Mouse (Mus musculus): ENCODE measurements around the gene Gpt2.

The Gpt2 gene

DNA sequence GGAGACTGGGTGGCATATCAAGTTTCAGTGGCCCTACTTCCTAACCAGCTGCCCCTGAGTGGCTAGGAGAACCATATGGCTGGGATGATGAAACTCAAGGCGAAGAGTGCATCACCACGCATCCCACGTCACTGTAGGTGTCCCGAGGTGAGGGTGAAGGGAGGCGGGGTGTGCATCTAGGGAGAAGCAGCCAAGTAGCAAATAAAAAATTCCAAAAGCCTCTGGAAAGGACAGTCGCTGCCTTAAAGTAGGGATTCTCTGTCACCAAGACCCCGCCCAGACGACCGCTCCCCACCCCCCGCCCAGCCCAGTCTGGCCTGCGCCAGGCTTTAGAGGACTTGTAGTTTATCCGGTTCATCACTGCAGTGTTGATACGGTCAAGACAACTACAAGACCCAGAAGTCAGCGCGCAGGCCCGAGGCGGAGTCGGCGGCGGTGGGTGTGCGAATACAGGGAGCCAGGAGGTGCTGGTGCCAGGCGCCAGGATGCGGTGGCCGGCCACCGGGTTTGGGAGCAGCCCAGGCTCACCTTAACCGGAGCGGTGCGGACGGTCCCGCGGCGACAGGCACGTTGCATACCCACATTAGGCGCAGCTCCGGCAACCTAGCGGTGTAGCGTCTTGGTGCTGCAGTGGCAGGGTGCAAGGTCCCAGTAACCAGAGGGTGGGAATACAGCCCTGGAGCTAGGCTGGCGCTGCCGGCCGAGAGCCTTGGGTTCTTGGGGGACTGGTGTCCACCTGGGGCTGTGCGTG, at the start of gene Gpt2:
Gpt2 (plus strand) TSS at position 452 of the 751 bp plus-strand sequence.
- peak; percentile 78 for DNase-seq (ENCODE audit: low spot score)

DNA sequence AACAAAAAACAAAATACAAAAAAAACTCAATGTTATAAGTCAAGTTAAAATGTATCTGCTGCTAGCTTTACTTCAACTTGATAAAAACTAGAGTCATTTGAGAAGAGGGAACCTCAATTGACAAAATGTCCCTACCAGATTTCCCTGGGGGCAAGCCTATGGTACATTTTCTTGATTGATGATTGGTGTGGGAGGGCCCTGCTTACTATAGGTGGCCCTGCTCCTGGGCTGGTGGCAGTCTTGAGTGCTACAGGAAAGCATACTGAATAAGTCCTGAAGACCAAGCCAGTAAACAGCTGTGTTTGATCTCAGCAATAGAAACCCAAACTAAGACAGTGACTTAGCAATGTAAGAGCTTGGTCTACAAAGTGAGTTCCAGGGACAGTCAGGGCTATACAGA, 48.3 kb upstream of the Gpt2 start:
- no peak for DNase-seq (ENCODE audit: low spot score)

DNA sequence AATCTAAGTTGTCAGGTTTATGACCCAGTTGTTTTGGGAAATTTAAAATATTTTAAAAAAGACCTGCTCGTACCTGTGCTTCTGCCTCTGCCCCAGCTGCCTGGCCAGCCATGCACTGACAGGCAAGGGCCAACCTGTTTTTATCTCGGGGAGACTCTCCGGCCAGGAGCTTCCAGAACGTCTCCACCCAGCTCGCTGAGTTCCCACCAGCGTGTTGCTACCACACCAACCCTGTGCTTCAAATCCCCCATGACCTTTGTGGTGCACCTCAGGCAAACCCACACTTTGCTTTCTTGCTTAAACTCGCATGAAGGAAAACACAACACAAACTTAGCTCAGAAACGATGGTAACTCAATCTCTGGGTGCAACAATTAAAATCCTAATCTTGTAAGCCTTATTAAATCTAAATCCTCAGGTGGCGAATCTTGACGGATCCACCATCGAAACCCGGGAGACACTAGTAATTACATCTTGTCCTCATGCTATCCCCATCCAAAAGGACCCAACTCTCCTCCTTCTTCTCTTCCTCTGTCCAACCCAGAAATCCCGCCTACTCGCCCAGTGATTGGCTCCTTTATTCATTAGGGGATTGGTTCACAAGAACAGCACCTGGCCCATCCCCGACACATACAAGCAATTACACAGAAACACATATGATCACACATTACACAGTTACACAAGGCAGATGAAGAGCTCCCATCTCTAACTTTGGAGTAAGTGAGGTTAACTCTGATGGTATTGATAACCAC, 46.3 kb upstream of the Gpt2 start:
- no peak for DNase-seq (ENCODE audit: low spot score)

DNA sequence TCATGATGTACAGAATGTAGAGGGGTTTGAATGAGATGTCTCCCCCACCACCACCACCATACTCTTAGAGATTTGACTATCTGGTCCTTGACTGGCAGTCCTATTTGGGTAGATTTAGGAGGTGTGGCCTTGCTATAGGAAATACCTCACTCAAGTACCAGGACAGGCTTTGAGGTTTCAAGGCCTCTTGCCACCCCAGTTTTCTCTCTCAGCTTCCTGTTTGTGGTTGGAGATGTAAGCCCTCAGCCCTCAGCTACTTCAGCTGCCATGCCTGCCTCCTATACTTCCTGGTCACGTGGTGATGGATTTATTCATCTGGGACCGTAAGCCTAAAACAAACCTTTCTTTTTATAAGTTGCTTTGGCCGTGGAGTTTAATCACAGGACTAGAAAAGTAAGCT, 42.0 kb upstream of the Gpt2 start:
- no peak for DNase-seq (ENCODE audit: low spot score)

DNA sequence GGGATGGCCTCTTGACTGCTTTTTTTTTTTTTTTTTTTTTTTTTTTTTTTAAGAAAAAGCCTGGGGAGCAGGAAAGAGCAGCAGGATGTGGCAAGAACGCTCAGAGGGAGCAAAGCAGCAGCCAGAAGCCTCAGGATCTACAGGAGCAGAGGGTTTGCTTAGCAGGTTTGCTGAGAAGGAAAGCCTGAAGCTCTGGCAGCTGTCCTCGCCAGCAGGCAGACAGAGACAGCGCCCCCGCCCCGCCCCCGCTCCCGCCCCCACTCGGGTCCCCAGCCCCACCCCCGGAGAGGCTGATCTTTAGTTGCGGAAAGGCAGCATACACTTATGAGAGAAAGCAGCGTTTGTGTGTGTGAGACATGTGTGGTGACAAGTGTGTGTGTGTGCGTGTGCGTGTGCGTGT, 40.0 kb upstream of the Gpt2 start:
- DNase-seq (ENCODE audit: low spot score): no peak

DNA sequence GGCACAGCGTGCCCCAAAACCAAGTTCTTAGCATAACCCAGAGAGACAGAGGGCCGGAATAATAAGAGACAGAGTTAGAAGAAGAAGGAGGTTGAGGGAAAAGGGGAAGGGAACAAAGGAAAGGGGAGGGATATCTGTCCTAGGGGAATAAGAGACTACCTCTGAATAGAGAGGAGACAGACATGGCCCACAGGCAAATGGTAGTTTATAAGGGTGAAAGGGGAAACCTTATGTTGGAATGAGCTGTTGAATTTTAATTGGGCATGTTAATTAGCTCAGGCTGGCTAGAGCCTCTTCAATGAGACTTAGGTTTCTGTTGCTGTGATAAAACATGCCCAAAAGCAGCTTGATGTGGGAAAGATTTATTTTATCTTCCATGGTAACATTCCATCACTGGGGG, 39.1 kb upstream of the Gpt2 start:
- DNase-seq (ENCODE audit: low spot score): no peak

DNA sequence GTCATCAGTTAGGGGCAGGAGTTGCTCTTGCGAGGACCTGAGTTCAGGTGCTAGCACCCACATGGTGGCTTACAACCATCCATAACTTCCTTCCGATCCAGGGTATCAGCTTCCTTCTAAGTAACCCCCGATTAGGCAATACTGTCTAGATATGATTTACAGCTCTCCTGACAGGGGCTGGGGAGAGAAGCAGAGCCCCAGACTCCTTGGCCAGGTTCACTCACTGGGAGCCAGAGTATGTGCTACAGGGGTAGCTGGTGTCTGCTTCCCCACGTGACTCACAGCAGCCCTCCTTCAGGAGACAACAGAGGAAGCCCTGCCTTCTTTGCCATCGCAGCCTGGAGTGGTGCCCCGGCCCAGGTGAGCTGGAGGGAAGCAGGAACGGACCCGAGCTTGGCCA, 37.6 kb upstream of the Gpt2 start:
- DNase-seq (ENCODE audit: low spot score): no peak

DNA sequence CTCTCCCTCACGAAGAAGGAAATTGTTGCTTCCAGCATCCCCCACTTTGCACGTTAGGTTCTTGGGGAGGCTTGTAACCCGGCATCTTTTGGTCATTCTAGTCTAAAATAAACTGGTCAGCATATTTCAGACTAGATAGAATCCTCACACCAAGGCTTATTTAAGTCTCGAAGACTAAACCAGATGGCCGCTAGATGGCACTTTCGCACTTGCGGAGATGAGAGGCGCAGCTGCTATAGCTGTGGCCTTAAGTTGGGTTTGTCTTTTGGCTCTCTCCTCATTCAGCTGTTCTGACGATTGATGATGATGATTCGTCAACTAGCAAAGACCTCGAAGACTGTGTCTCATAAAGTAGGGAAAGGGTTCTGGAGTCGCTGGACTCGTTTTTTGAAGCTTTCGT, 35.8 kb upstream of the Gpt2 start:
- DNase-seq (ENCODE audit: low spot score): no peak

DNA sequence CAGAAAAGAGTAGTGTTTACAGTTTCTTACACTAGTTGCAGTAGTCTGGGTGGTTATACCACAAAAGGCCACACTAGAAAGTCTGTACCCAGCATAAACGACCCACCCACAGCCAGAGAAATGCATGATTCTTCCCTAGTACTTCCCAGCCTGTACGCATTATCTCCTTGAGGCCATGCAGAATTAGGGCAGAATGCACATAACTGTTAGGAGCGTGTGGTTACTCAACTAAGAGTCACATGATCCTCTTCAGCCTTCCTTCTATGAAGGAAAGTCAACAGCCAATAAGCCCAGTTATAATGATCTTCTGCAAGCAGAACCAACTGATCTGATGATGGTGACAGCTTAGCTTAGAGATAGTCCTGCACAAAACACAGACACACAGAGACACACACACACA, 32.8 kb upstream of the Gpt2 start:
- no peak for DNase-seq (ENCODE audit: low spot score)

DNA sequence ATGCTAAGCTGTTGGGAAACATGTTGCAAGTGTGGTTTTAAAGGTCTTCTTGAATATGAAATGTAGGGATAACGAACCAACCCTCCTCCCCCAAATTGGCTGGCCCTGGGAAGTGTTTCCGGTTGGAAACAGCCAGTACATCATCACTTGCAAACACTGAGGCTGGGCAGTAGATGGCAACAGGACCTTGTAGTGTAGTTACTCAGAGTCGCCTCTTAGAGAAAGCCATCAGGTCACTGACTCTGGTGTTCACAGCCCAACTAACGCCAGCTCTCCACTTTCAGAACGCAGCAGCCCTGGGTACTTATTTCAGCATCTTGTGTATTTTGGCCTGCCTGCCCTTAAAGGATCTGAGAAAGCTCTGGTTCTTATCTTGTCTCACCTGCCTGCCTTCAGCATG, 31.6 kb upstream of the Gpt2 start:
- no peak for DNase-seq (ENCODE audit: low spot score)

DNA sequence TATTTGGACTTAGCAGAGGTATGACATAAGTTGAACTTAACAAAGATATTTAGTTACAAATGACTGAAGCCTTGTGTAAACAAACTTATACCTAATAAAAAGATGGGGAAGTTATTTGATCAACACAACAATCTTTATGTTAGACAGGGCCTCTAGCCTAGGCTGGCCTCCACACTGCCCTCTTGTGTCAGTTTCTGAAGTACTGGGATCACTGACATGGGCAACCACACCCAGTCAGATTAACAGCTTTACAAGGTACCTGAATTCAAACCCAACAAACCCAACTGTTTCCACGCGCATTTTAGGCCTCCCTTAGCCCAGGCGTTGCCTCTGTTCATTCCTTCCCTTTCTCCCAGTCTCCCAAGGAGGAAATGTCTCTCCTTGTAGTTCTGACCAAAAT, 31.0 kb upstream of the Gpt2 start:
- no peak for DNase-seq (ENCODE audit: low spot score)

DNA sequence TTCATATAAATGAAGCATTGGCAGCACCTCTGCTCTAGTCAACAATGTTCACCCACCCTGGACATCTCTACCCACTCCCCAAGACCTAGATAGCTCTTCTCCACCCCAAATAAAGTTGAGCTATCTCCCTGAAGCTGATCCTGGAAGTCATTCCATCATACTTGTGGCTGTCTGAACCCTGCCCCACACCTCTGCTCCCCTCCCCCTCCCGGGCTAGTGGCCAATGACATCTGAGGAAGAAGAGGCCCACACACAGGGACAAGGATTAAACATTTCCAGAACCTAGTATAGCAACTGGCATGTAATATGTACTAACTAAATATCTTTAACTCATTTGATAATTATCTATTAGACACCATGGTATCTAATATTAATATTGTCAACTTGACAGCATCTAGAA, 29.9 kb upstream of the Gpt2 start:
- no peak for DNase-seq (ENCODE audit: low spot score)

DNA sequence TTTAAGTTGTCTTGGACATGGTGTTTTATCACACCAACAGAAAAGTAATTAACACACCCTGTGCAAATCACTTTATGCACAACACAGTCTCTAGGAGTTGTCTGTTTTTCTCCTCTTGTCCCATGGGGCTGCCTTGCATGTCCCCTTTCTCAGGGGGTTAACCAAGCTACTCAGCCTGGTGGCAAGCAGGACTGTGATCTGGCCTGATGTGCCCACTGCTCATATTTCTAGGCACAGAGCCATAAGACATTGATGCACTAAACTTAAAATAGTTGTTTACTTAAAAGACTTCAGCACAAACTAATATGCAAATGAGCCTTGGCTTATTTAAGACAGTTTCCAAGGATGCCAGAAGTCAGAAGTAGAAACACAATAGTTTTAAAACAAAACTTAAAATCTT, 28.1 kb upstream of the Gpt2 start:
- no peak for DNase-seq (ENCODE audit: low spot score)

DNA sequence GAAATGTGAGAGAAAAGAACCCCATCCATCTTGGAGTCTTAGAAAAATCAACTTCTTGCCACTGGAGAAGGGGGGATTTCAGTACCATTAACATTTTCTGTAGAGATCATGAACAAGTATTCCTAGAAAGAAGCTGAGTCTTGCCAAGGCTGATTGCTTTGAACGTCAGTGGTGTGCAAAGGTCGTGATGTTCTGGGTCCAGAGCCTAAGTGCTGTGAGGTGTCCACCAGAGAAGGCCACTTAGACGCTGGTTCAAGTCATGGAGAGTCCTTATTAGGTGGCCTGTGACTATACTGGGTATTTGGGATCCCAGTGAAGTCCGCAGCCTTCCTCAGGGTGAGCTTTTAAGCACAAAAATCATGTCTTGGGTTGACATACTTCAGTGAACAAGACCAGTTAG, 26.3 kb upstream of the Gpt2 start:
- no peak for DNase-seq (ENCODE audit: low spot score)

DNA sequence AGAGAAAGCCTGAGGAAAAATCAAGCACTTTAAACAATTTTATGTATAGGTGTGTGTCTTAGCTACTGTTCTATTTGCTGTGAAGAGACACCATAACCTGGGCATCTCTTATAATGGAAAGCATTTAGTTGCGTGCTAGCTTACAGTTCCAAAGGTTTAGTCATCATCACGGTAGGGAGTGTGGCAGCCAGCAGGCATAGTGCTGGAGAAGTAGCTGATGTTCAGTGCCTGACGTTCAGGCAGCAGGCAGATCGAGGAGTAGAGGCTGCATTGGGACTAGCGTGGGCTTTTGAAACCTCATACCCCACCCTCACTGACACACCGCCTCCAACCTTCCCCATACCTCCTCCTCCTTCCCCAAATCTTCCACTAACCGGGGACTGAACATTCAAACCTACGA, 21.6 kb upstream of the Gpt2 start:
- no peak for DNase-seq (ENCODE audit: low spot score)

DNA sequence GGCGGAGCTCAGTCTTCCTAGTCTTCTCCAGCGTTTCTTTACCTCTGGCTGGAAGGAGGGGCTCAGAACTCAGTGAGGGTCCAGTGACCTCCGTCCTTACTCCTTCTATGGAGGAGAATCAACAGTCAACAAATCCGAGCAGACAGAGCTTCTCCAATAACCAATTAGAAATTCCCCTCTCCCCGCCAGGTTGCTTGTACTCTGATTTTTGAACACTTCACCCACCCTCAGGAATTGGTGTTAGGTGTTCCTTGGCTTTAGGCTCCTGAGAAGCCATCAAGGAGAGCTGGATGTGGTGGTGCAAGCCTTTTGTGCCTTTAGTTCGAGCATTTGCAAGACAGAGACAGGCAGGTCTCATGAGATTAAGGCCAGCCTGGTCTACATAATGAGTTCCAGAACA, 19.6 kb upstream of the Gpt2 start:
- DNase-seq (ENCODE audit: low spot score): no peak

DNA sequence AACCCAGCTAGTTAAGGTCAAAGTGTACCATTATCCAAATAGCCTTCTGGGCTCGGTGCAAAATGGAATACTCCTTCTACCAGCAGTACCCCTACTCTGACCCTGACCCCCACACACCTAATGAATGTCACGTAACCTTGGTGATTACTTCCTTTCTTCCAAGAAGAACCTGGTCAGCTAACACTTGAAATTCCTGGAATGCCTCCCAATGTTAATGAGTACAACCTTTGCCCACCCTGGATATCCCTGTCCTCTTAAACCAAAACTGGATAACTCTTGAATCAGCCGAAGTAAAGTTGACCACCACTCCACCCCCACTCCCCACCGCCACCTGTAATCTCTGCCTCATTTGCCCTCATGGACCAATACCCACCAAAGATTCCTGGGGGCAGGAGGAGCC, 19.1 kb upstream of the Gpt2 start:
- DNase-seq (ENCODE audit: low spot score): no peak

DNA sequence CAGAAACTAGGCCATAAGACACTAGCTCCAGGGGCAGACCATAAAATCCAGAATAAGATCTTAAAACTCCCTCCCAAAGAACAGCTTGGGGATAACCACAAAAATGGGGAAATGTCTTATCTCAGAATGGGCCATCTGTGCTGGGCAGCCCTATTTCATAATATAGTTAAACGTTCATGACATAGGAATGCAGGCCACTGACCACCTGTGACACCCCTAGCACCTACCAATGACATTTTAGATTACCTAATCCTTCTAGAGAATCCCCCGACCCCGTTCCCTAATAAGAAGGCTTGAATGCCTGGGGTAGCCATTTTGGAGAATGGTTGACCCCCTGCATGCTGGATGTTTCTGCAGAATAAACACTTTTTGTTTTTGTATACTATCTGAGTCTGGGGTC, 17.5 kb upstream of the Gpt2 start:
- DNase-seq (ENCODE audit: low spot score): no peak

DNA sequence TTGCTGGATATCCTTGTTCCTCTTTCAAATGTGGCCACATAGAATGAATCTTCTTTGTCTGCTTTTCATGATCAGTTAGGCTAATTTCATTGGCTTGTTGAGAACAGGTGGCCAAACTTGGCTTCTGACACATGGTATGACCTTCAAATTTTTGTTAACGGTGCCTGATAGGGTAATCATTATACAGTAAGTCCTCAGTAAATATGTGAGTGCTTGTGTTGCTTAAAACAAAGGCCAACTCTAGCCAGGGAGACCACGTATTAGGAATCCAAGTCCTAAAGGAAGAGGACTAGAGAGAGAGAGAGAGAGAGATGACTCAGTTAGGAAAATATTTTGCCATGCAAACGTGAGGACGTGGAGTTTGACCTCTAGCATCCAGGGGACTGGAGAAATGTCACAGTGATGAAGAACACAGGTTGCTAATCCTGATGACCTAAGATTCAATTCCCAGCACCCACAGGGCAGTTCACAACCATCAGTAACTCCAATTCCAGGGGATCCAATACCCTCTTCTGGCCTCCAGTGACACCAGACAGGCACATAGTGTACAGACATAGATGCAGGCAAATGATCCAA, 15.3 kb upstream of the Gpt2 start:
- no peak for DNase-seq (ENCODE audit: low spot score)

DNA sequence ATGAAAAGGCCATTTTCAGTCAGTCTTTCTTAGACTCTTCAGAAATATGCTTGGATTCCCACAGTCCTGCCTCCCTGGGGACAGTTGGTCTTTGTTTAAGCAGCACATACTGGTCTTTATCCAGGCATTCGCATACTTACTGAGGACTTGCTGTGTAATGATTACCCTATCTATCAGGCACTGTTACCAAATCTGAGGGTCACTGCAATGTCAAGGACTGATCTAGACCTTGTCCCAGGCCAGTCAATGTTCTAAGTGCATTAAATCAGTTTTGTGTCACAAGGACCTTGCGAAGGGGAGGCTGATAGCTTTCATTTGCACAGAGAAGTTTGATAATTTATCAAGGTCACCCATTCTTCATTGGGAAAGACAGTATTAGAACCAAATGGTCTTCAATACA, 14.0 kb upstream of the Gpt2 start:
- DNase-seq (ENCODE audit: low spot score): no peak

DNA sequence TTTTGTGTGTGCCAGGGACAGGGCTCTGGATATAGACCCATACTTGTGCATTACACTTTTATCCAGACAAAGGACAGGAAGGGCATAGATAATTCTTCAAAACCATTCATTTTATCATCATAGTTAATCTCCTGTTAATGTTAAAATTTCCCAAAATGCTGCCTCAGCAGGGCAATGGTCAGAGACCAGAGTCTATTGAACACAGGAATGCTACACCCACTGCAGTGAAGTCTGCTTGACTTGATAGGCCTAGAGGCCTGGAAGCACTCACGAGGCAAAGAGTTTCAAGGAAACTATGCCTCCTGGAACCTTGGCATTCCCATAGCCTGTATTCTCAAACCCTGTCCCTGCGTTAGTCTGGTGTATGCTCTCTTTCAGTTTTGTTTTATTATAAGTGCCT, 12.7 kb upstream of the Gpt2 start:
- no peak for DNase-seq (ENCODE audit: low spot score)

DNA sequence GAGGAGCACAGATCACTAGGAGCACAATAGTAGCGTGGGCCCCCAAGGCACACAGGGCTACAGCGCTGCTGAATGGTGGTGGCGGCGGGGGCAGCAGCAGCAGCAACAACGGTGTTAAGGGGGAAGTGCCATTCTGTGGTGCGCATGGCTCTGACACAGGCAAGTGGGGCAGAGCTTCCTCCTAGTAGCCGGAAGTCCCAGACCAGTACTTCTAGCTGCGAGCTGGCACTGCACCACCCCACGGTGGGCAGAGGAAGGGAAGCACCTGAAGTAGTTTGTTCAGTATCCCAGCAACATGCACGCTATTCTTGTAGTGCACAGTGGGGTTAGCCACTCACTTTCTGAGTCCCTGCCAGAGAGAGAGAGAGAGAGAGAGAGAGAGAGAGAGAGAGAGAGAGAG, 10.5 kb upstream of the Gpt2 start:
- DNase-seq (ENCODE audit: low spot score): no peak

DNA sequence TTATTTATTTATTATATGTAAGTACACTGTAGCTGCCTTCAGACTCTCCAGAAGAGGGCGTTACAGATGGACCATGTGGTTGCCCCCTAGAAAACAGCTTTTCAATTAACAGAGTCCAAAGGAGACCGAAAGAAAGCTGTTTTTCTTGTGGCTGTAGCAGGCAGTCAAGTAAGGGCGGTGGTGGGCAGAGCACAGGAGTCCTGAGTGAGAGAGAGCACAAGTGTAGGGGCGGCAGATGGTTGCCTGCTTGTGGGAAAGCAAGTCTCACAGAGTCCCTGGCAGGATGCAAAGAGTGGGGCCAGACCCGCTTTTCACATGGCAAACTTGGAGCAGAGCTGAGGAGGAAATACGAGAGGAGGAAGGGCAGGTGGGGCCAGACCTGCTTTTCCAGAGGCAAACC, 9.9 kb upstream of the Gpt2 start:
- no peak for DNase-seq (ENCODE audit: low spot score)
